Mouse (Mus musculus): Measurements from ENCODE around the gene Col24a1.

DNA sequence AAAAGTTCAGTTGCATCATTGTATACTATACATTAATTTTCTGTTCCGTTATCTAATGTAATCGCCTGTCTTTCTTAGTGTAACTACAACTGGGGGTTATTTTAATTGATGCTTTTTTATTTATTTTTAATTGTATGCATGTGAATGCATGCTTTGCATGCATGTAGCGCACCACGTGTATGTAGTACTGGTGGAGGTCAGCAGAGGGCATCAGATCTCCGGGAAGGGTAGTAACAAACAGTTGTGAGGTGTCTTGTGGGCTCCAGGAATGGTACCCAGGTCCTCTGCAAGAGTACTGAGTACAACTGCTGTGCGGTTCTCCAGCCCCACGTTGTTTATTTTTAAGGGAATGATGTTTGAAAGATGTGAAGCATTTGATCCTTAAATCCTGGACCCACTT, 306.8 kb downstream of the Col24a1 start:
- TF ChIP-seq CTCF (conservative IDR thresholded peaks at IDR 0.05; ENCODE audit: low read length) = peak; percentile 41
- TF ChIP-seq NANOG (IDR thresholded peaks at IDR 0.05; ENCODE audit: borderline replicate concordance, low read length) = no peak
